Mouse (Mus musculus) lung, postnatal 0 days (tissue): ENCODE data around the gene Amdhd1.

Experiments used
- CTCF ChIP-seq: IDR thresholded peaks from 2 replicates; pipeline ENCODE4 v1.5.1; 2016; ENCODE audit warnings: antibody characterized with exemption, mild to moderate bottlenecking
- EP300 ChIP-seq: IDR thresholded peaks from 2 replicates; pipeline ENCODE4 v1.6.1; 2016; ENCODE audit warnings: antibody characterized with exemption, mild to moderate bottlenecking, control low read depth

GRCm38 (mm10) chr10:93589281-93589848 lies 49.5 kb upstream of the Amdhd1 start, which contains the start of gene Snrpf:
- TF ChIP-seq EP300 (no peak), CTCF (no peak; the same call in 1 of the 2 replicates)
